Mouse (Mus musculus) limb, embryonic 14.5 days (tissue): Measurements from ENCODE around the gene Gpn3. TPM values are rescaled to one million over a fixed set of nuclear protein-coding genes. Genes with fewer than 3 reads are reported as not detected.
"Not testable (repeated sequence)": the region's sequence is repeated elsewhere in the genome, so short reads cannot be mapped to it uniquely, and the experiment has no call there.

Experiments used
- ATAC-seq: fragments of 200-750 bp; cut with Nextera tagmentation; 2 replicates; pipeline ENCODE4 v1.8.0; 2017; ENCODE audit warnings: low read depth, moderate number of reproducible peaks, moderate TSS enrichment; ENCODE audit not compliant: low FRiP score
- DNase-seq: peaks from one replicate; pipeline ENCODE4 v3.0.0-alpha.2; 2015; ENCODE audit warnings: low spot score
- H3K27ac ChIP-seq: fragments of 300-500 bp; sonication (generic); replicated peaks from 2 replicates; pipeline ENCODE4 v1.5.1; 2014; ENCODE audit warnings: low read depth, mild to moderate bottlenecking, low read length, moderate library complexity, mixed read lengths
- H3K27me3 ChIP-seq: fragments of 300-500 bp; sonication (generic); 2 replicates; pipeline ENCODE4 v1.6.1; 2014; ENCODE audit warnings: low read length, mixed read lengths; ENCODE audit not compliant: control insufficient read depth, insufficient read depth
- H3K36me3 ChIP-seq: fragments of 300-500 bp; sonication (generic); 2 replicates; pipeline ENCODE4 v1.6.1; 2014; ENCODE audit warnings: mild to moderate bottlenecking, low read length, moderate library complexity, mixed read lengths; ENCODE audit not compliant: control insufficient read depth, insufficient read depth
- H3K4me1 ChIP-seq: fragments of 300-500 bp; sonication (generic); 2 replicates; pipeline ENCODE4 v1.6.1; 2014; ENCODE audit warnings: antibody characterized with exemption, low read length, mixed read lengths; ENCODE audit not compliant: control insufficient read depth, insufficient read depth
- H3K4me2 ChIP-seq: fragments of 300-500 bp; sonication (generic); replicated peaks from 2 replicates; pipeline ENCODE4 v1.6.1; 2014; ENCODE audit warnings: low read depth, mild to moderate bottlenecking, low read length, moderate library complexity; ENCODE audit not compliant: severe bottlenecking
- H3K4me3 ChIP-seq: fragments of 300-500 bp; sonication (generic); replicated peaks from 2 replicates; pipeline ENCODE4 v1.5.1; 2014; ENCODE audit warnings: low read length
- H3K9ac ChIP-seq: fragments of 300-500 bp; sonication (generic); 2 replicates; pipeline ENCODE4 v1.6.1; 2014; ENCODE audit warnings: mild to moderate bottlenecking, low read depth, low read length, moderate library complexity; ENCODE audit not compliant: severe bottlenecking
- H3K9me3 ChIP-seq: fragments of 300-500 bp; sonication (generic); 2 replicates; pipeline ENCODE4 v1.6.1; 2016; ENCODE audit warnings: low read length; ENCODE audit not compliant: control insufficient read depth
- POLR2A ChIP-seq: fragments of 200-500 bp; IDR thresholded peaks from 2 replicates; pipeline ENCODE4 v1.8.0; 2012; ENCODE audit warnings: inconsistent platforms, mild to moderate bottlenecking, moderate library complexity, borderline replicate concordance; ENCODE audit not compliant: insufficient read depth, insufficient read length; ENCODE audit errors: extremely low read depth
- WGBS: fragments of 180-500 bp; shearing (Covaris S2); extraction: QIAGEN DNeasy Blood & Tissue Kit; methylation state at CpG from one replicate; pipeline ENCODE4 v1.1.7; 2014; 5-methylcytosine and 5-hydroxymethylcytosine counted together
- polyA plus RNA-seq, 2 experiments: library from polyadenylated mRNA; depleted of rRNA in 1 of 2; stranded (reverse) in 1 of 2; unstranded in 1 of 2; fragments of >200 nt; fragmentation: Nextera tagmentation in 1 of 2; extraction: Ambion mirVana in 1 of 2; gene quantifications; 2 replicates each; pipeline versions ENCODE4 v1.2.1 to v1.2.3; 2012 to 2014

The Gpn3 gene
- polyA plus RNA-seq, 2 experiments, result 64.1 to 74.2 TPM

- DNase-seq (no peak), ATAC-seq (no peak)
- Histone ChIP-seq H3K4me3 (no peak overlapping the region), H3K27ac (no peak overlapping the region), H3K9me3 (no peaks in the 10 kb centered on the region), H3K27me3 (no peaks in the 10 kb centered on the region), H3K9ac (no peak overlapping the region), H3K36me3 (peaks cover 6% of the 10 kb centered on the region; the same call in 1 of the 2 replicates), H3K4me1 (no peaks in the 10 kb centered on the region), H3K4me2 (no peak overlapping the region)
- WGBS, result 64% methylated on average over 5 of the region's 5 CpGs
- no peak for TF ChIP-seq POLR2A
Observed at GRCm38 (mm10) chr5:122411892-122412291, 40.2 kb downstream of the Gpn3 start.

- DNase-seq, result no peak
Observed at GRCm38 (mm10) chr5:122412826-122413225, 41.1 kb downstream of the Gpn3 start.

GRCm38 (mm10) chr5:122414351-122414750 is 42.7 kb downstream of the Gpn3 start:
- WGBS, result 91% methylated on average over 5 of the region's 5 CpGs
- H3K27ac ChIP-seq, result no peak overlapping the region
- no peak overlapping the region for H3K4me2 ChIP-seq
- no peak for TF ChIP-seq POLR2A
- H3K36me3 ChIP-seq, result no peaks in the 10 kb centered on the region
- no peaks in the 10 kb centered on the region for H3K4me1 ChIP-seq
- H3K27me3 ChIP-seq, result no peaks in the 10 kb centered on the region
- DNase-seq (no peak), ATAC-seq (no peak)
- no peak overlapping the region for H3K9ac ChIP-seq
- no peaks in the 10 kb centered on the region for H3K9me3 ChIP-seq
- H3K4me3 ChIP-seq, result no peak overlapping the region

More at GRCm38 (mm10) chr5:122412826-122413225, 41.1 kb downstream of the Gpn3 start:
- no peaks in the 10 kb centered on the region for H3K36me3 ChIP-seq
- H3K9ac ChIP-seq, result no peak overlapping the region
- H3K4me2 ChIP-seq, result no peak overlapping the region
- H3K9me3 ChIP-seq, result no peaks in the 10 kb centered on the region
- no peak overlapping the region for H3K27ac ChIP-seq
- no peak for TF ChIP-seq POLR2A
- H3K4me3 ChIP-seq, result no peak overlapping the region
- ATAC-seq, result no peak
- 51% methylated on average over 6 of the region's 6 CpGs for WGBS
- H3K4me1 ChIP-seq, result no peaks in the 10 kb centered on the region
- no peaks in the 10 kb centered on the region for H3K27me3 ChIP-seq

- WGBS, result 83% methylated on average over 12 of the region's 12 CpGs
- H3K36me3 ChIP-seq, result no peaks in the 10 kb centered on the region
- no peak overlapping the region for H3K27ac ChIP-seq
- H3K4me3 ChIP-seq, result no peak overlapping the region
- no peak for TF ChIP-seq POLR2A
- H3K4me2 ChIP-seq, result no peak overlapping the region
- DNase-seq, result no peak
- H3K27me3 ChIP-seq, result no peaks in the 10 kb centered on the region
- ATAC-seq, result no peak
- H3K9me3 ChIP-seq, result no peaks in the 10 kb centered on the region
- H3K4me1 ChIP-seq, result no peaks in the 10 kb centered on the region
- no peak overlapping the region for H3K9ac ChIP-seq
Observed at GRCm38 (mm10) chr5:122415465-122415864, 43.8 kb downstream of the Gpn3 start.

GRCm38 (mm10) chr5:122420676-122421075 is 49.0 kb downstream of the Gpn3 start:
- not testable (repeated sequence) for ATAC-seq, H3K36me3 ChIP-seq, H3K4me3 ChIP-seq, H3K27ac ChIP-seq, DNase-seq, H3K4me2 ChIP-seq, H3K4me1 ChIP-seq, H3K27me3 ChIP-seq, H3K9me3 ChIP-seq, H3K9ac ChIP-seq
- WGBS, result 61% methylated on average over 4 of the region's 4 CpGs

GRCm38 (mm10) chr5:122421271-122422068 is 49.8 kb downstream of the Gpn3 start, which contains the start of gene Anapc7:
Anapc7 (plus strand) TSS chr5:122421693.
- Histone ChIP-seq H3K27ac (peak within 1 kb of the TSS; percentile 90), H3K4me1 (peaks cover 5% of the 10 kb centered on the region), H3K4me3 (peak within 1 kb of the TSS; percentile 98), H3K4me2 (peak within 1 kb of the TSS; percentile 84), H3K36me3 (peaks cover 4% of the 10 kb centered on the region; the same call in 1 of the 2 replicates), H3K9ac (peak within 1 kb of the TSS; percentile 92), H3K9me3 (no peaks in the 10 kb centered on the region), H3K27me3 (no peaks in the 10 kb centered on the region)
- whole genome bisulfite sequencing, result 22% methylated on average over 17 of the region's 17 CpGs
- ATAC-seq (0 out of 2 replicates have a peak, but pooled peaks have one; percentile 8), DNase-seq (no peak)
- no peak for TF ChIP-seq POLR2A
